Mouse (Mus musculus) embryonic facial prominence, embryonic 15.5 days (tissue): ENCODE measurements around the gene Trim2. TPM values are rescaled to one million over a fixed set of nuclear protein-coding genes. Genes with fewer than 3 reads are reported as not detected.

ENCODE experiments used
- ATAC-seq: fragments of 200-750 bp; cut with Nextera tagmentation; 2 replicates; pipeline ENCODE4 v1.8.0; 2017; ENCODE audit warnings: low read depth, moderate TSS enrichment; ENCODE audit not compliant: insufficient number of reproducible peaks, low FRiP score, low TSS enrichment
- H3K27ac ChIP-seq: fragments of 300-500 bp; sonication (generic); replicated peaks from 2 replicates; pipeline ENCODE4 v1.5.1; 2015; ENCODE audit warnings: mild to moderate bottlenecking, inconsistent platforms
- H3K27me3 ChIP-seq: fragments of 300-500 bp; sonication (generic); 2 replicates; pipeline ENCODE4 v1.6.1; 2015; ENCODE audit warnings: inconsistent platforms
- H3K36me3 ChIP-seq: fragments of 300-500 bp; sonication (generic); 2 replicates; pipeline ENCODE4 v1.6.1; 2015; ENCODE audit warnings: mild to moderate bottlenecking, inconsistent platforms
- H3K4me1 ChIP-seq: fragments of 300-500 bp; sonication (generic); 2 replicates; pipeline ENCODE4 v1.6.1; 2015; ENCODE audit warnings: inconsistent platforms
- H3K4me2 ChIP-seq: fragments of 300-500 bp; sonication (generic); replicated peaks from 2 replicates; pipeline ENCODE4 v1.6.1; 2015; ENCODE audit warnings: mild to moderate bottlenecking, inconsistent platforms
- H3K4me3 ChIP-seq: fragments of 300-500 bp; sonication (generic); replicated peaks from 2 replicates; pipeline ENCODE4 v1.5.1; 2015; ENCODE audit warnings: mild to moderate bottlenecking, inconsistent platforms
- H3K9ac ChIP-seq: fragments of 300-500 bp; sonication (generic); 2 replicates; pipeline ENCODE4 v1.6.1; 2015; ENCODE audit warnings: inconsistent platforms
- H3K9me3 ChIP-seq: fragments of 300-500 bp; sonication (generic); replicated peaks from 2 replicates; pipeline ENCODE4 v1.6.1; 2016; ENCODE audit warnings: inconsistent platforms
- whole genome bisulfite sequencing: fragments of 180-500 bp; shearing (Covaris S2); methylation state at CpG from one replicate; pipeline ENCODE4 v1.1.7; 2015; 5-methylcytosine and 5-hydroxymethylcytosine counted together
- polyA plus RNA-seq: library from polyadenylated mRNA; unstranded; fragments of >200 nt; fragmentation: Nextera tagmentation; extraction: Ambion mirVana; gene quantifications from 2 replicates; pipeline ENCODE4 v1.2.1, GENCODE M21; 2015

Trim2 gene
- polyA plus RNA-seq, 1 experiment from 2014 or later: 31.0 TPM

- H3K36me3 ChIP-seq: peaks cover 7% of the 10 kb centered on the region
- H3K27ac ChIP-seq: no peak overlapping the region
- no peaks in the 10 kb centered on the region for H3K27me3 ChIP-seq
- H3K4me3 ChIP-seq: no peak overlapping the region
- no peaks in the 10 kb centered on the region for H3K4me1 ChIP-seq
- no peak overlapping the region for H3K9ac ChIP-seq
- no peaks in the 10 kb centered on the region for H3K9me3 ChIP-seq
- H3K4me2 ChIP-seq: no peak overlapping the region
- ATAC-seq: no peak
- WGBS: 74% methylated on average over 2 of the region's 2 CpGs
Observed at GRCm38 (mm10) chr3:84180304-84180703, 126.4 kb downstream of the Trim2 start.

GRCm38 (mm10) chr3:84177834-84178233 is 128.8 kb downstream of the Trim2 start:
- Histone ChIP-seq H3K4me2 (no peak overlapping the region), H3K36me3 (peaks cover 5% of the 10 kb centered on the region; the same call in 1 of the 2 replicates)
- 77% methylated on average over 2 of the region's 2 CpGs for WGBS

GRCm38 (mm10) chr3:84175337-84176315 is 131.1 kb downstream of the Trim2 start:
- H3K27me3 ChIP-seq: no peaks in the 10 kb centered on the region
- no peak overlapping the region for H3K4me3 ChIP-seq
- peaks cover 5% of the 10 kb centered on the region; the same call in 1 of the 2 replicates for H3K36me3 ChIP-seq
- H3K27ac ChIP-seq: no peak overlapping the region
- H3K4me2 ChIP-seq: no peak overlapping the region
- 55% methylated on average over 7 of the region's 7 CpGs for WGBS
- no peak overlapping the region for H3K9ac ChIP-seq
- H3K4me1 ChIP-seq: no peaks in the 10 kb centered on the region
- no peaks in the 10 kb centered on the region for H3K9me3 ChIP-seq
- ATAC-seq: no peak; the same call in 1 of the 2 replicates

More at GRCm38 (mm10) chr3:84177834-84178233, 128.8 kb downstream of the Trim2 start:
- H3K4me3 ChIP-seq: no peak overlapping the region
- H3K9ac ChIP-seq: no peak overlapping the region
- no peaks in the 10 kb centered on the region for H3K27me3 ChIP-seq
- no peaks in the 10 kb centered on the region for H3K4me1 ChIP-seq
- no peak overlapping the region for H3K27ac ChIP-seq
- no peaks in the 10 kb centered on the region for H3K9me3 ChIP-seq
- no peak for ATAC-seq

GRCm38 (mm10) chr3:84173581-84174154 is 133.0 kb downstream of the Trim2 start, which contains the start of gene Gm6525:
Gm6525 (plus strand) TSS chr3:84174104.
- Histone ChIP-seq H3K36me3 (peaks cover 16% of the 10 kb centered on the region), H3K9me3 (no peaks in the 10 kb centered on the region), H3K4me2 (no peak within 1 kb of the TSS), H3K27me3 (no peaks in the 10 kb centered on the region), H3K4me1 (no peaks in the 10 kb centered on the region), H3K9ac (no peak within 1 kb of the TSS), H3K27ac (no peak within 1 kb of the TSS), H3K4me3 (no peak within 1 kb of the TSS)
- WGBS: 67% methylated on average over 11 of the region's 11 CpGs
- no peak for ATAC-seq

GRCm38 (mm10) chr3:84172406-84172805 is 134.3 kb downstream of the Trim2 start:
- H3K9me3 ChIP-seq: no peaks in the 10 kb centered on the region
- H3K9ac ChIP-seq: no peak overlapping the region
- H3K4me2 ChIP-seq: no peak overlapping the region
- no peak overlapping the region for H3K27ac ChIP-seq
- H3K36me3 ChIP-seq: peaks cover 16% of the 10 kb centered on the region
- 55% methylated on average over 11 of the region's 11 CpGs for WGBS
- no peaks in the 10 kb centered on the region for H3K27me3 ChIP-seq
- no peak overlapping the region for H3K4me3 ChIP-seq
- no peaks in the 10 kb centered on the region for H3K4me1 ChIP-seq
- no peak for ATAC-seq

GRCm38 (mm10) chr3:84169393-84170005 is 137.2 kb downstream of the Trim2 start:
- Histone ChIP-seq H3K9me3 (no peaks in the 10 kb centered on the region), H3K9ac (no peak overlapping the region), H3K4me2 (no peak overlapping the region), H3K27ac (no peak overlapping the region), H3K4me3 (no peak overlapping the region), H3K27me3 (no peaks in the 10 kb centered on the region), H3K36me3 (peaks cover 26% of the 10 kb centered on the region), H3K4me1 (no peaks in the 10 kb centered on the region)
- no peak for ATAC-seq
- WGBS: 74% methylated on average over 8 of the region's 8 CpGs

- no peaks in the 10 kb centered on the region for H3K9me3 ChIP-seq
- WGBS: 83% methylated on average over 6 of the region's 6 CpGs
- no peak overlapping the region for H3K4me2 ChIP-seq
- ATAC-seq: no peak
- H3K4me1 ChIP-seq: no peaks in the 10 kb centered on the region
- peaks cover 26% of the 10 kb centered on the region for H3K36me3 ChIP-seq
- no peak overlapping the region for H3K27ac ChIP-seq
- no peak overlapping the region for H3K4me3 ChIP-seq
- no peaks in the 10 kb centered on the region for H3K27me3 ChIP-seq
- H3K9ac ChIP-seq: no peak overlapping the region
Observed at GRCm38 (mm10) chr3:84168943-84169342, 137.7 kb downstream of the Trim2 start.

- ATAC-seq: no peak
- H3K9ac ChIP-seq: no peak overlapping the region
- H3K9me3 ChIP-seq: no peaks in the 10 kb centered on the region
- H3K36me3 ChIP-seq: peaks cover 26% of the 10 kb centered on the region
- WGBS: 87% methylated on average over 5 of the region's 5 CpGs
- no peak overlapping the region for H3K4me3 ChIP-seq
- no peaks in the 10 kb centered on the region for H3K4me1 ChIP-seq
- H3K27ac ChIP-seq: no peak overlapping the region
- H3K4me2 ChIP-seq: no peak overlapping the region
- no peaks in the 10 kb centered on the region for H3K27me3 ChIP-seq
Observed at GRCm38 (mm10) chr3:84166073-84166472, 140.6 kb downstream of the Trim2 start.

- H3K27me3 ChIP-seq: no peaks in the 10 kb centered on the region
- H3K9me3 ChIP-seq: no peaks in the 10 kb centered on the region
- H3K4me2 ChIP-seq: no peak overlapping the region
- H3K4me3 ChIP-seq: no peak overlapping the region
- no peak for ATAC-seq
- 96% methylated on average over 3 of the region's 3 CpGs for WGBS
- no peak overlapping the region for H3K9ac ChIP-seq
- H3K36me3 ChIP-seq: peaks cover 24% of the 10 kb centered on the region
- H3K27ac ChIP-seq: no peak overlapping the region
- H3K4me1 ChIP-seq: no peaks in the 10 kb centered on the region
Observed at GRCm38 (mm10) chr3:84165391-84165790, 141.3 kb downstream of the Trim2 start.

GRCm38 (mm10) chr3:84157559-84158350 is 148.9 kb downstream of the Trim2 start:
- H3K27me3 ChIP-seq: no peaks in the 10 kb centered on the region
- no peak overlapping the region for H3K4me2 ChIP-seq
- no peak overlapping the region for H3K27ac ChIP-seq
- H3K4me1 ChIP-seq: 0 out of 2 replicates have a peak, but pooled peaks cover 3% of the 10 kb centered on the region
- H3K9me3 ChIP-seq: no peaks in the 10 kb centered on the region
- no peaks in the 10 kb centered on the region for H3K36me3 ChIP-seq
- 74% methylated on average over 4 of the region's 4 CpGs for WGBS
- no peak for ATAC-seq
- no peak overlapping the region for H3K4me3 ChIP-seq
- H3K9ac ChIP-seq: no peak overlapping the region
